Mouse (Mus musculus) layer of hippocampus, postnatal 25 days (tissue): ENCODE data around the gene Gm9048. TPM values are rescaled to one million over a fixed set of nuclear protein-coding genes. Genes with fewer than 3 reads are reported as not detected.
"Not testable (repeated sequence)": the region's sequence is repeated elsewhere in the genome, so short reads cannot be mapped to it uniquely, and the experiment has no call there.

Source experiments
- DNase-seq, 2 experiments: peaks; one replicate each; pipeline ENCODE4 v3.0.0; 2022; ENCODE audit warnings: mixed read lengths in 2 of 2, low spot score in 1 of 2; ENCODE audit errors: extremely low spot score in 1 of 2
- total RNA-seq, 2 experiments: library from RNA; stranded (reverse); gene quantifications; 2 replicates each; pipeline ENCODE4 v1.2.3; 2021

Gm9048 gene
- not detected for total RNA-seq

- not testable (repeated sequence) for DNase-seq
Measured at GRCm38 (mm10) chr10:118348579-118348978, at the start of gene Gm9048. Gene Gm9048, minus strand, starts transcription at chr10:118348679.

- DNase-seq: peak; percentile 63 to 78
Measured at GRCm38 (mm10) chr10:118370443-118370842, 22.0 kb upstream of the Gm9048 start.

- no peak for DNase-seq
Measured at GRCm38 (mm10) chr10:118369518-118369917, 21.0 kb upstream of the Gm9048 start.

- not testable (repeated sequence) for DNase-seq
Measured at GRCm38 (mm10) chr10:118354005-118354404, 5.5 kb upstream of the Gm9048 start, which contains the start of gene Gm9049. Gene Gm9049, minus strand, starts transcription at chr10:118354105.

GRCm38 (mm10) chr10:118343155-118343554, 5.3 kb downstream of the Gm9048 start, which contains the start of gene Gm9046:
Gene Gm9046, minus strand, starts transcription at chr10:118343255.
- not testable (repeated sequence) for DNase-seq

- not testable (repeated sequence) for DNase-seq
Measured at GRCm38 (mm10) chr10:118337731-118338130, 10.7 kb downstream of the Gm9048 start, which contains the start of gene Gm9045. Gene Gm9045, minus strand, starts transcription at chr10:118337831.

- not testable (repeated sequence) for DNase-seq
Measured at GRCm38 (mm10) chr10:118332308-118332707, 16.2 kb downstream of the Gm9048 start, which contains the start of gene Gm9044. Gene Gm9044, minus strand, starts transcription at chr10:118332408.

GRCm38 (mm10) chr10:118326869-118327268, 21.6 kb downstream of the Gm9048 start, which contains the start of gene Gm9040:
Gene Gm9040, minus strand, starts transcription at chr10:118326969.
- DNase-seq: not testable (repeated sequence)

GRCm38 (mm10) chr10:118319024-118319423, 29.5 kb downstream of the Gm9048 start:
- no peak for DNase-seq

- not testable (repeated sequence) for DNase-seq
Measured at GRCm38 (mm10) chr10:118302133-118302532, 46.3 kb downstream of the Gm9048 start.

Other genes starting within 250 kb of the Gm9048 start
- 10 to 100 TPM in 1 of 2 experiments, 1 to 10 TPM in 1; 8.4 to 10.1 TPM for gene Mdm1, start 206.9 kb downstream of the Gm9048 start, total RNA-seq
- gene Il22, start 143.7 kb downstream of the Gm9048 start, total RNA-seq: not detected
- under 1 TPM; 0.89 to 0.92 TPM for gene Gm32717, start 107.9 kb downstream of the Gm9048 start, total RNA-seq
- under 1 TPM; 0.89 to 0.92 TPM for gene Gm32802, start 90.0 kb downstream of the Gm9048 start, total RNA-seq
- not detected for gene Iltifb, start 53.6 kb downstream of the Gm9048 start, total RNA-seq
- not detected for gene Gm9040, start 21.7 kb downstream of the Gm9048 start, total RNA-seq
- not detected for gene Gm9044, start 16.3 kb downstream of the Gm9048 start, total RNA-seq
- gene Gm9045, start 10.8 kb downstream of the Gm9048 start, total RNA-seq: not detected
- not detected for gene Gm9046, start 5.4 kb downstream of the Gm9048 start, total RNA-seq
- gene Gm9049, start 5.4 kb upstream of the Gm9048 start, total RNA-seq: not detected
- gene Ifng, start 92.4 kb upstream of the Gm9048 start, total RNA-seq: not detected